Mouse (Mus musculus) lung, postnatal 0 days (tissue): Measurements from ENCODE around the gene Psmg3.

Source experiments
- CTCF ChIP-seq: IDR thresholded peaks from 2 replicates; pipeline ENCODE4 v1.5.1; 2016; ENCODE audit warnings: antibody characterized with exemption, mild to moderate bottlenecking
- EP300 ChIP-seq: IDR thresholded peaks from 2 replicates; pipeline ENCODE4 v1.6.1; 2016; ENCODE audit warnings: antibody characterized with exemption, mild to moderate bottlenecking, control low read depth

DNA sequence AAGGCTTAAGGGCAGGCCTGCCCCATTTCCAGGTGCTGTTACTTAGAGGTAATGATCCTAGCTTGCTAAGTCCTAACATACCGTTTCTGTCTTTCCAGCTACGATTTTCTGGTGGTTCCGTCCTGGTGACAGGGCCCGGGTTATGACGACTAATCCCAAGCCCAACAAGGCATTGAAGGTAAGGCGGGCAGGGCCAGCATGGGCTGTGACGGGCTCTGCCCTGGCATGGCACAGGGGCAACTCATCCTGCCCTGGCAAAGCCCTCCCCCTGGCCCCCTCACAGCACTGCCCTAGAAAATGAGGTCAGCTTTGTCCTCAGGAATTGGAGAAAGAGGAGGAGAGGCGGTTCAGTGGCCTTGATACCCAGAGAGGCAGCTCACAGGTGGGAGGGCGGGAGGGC is 27.6 kb downstream of the Psmg3 start:
- TF ChIP-seq CTCF: no peak
- TF ChIP-seq EP300: no peak
